Mouse (Mus musculus) neutrophil, adult 83 days (primary cell): ENCODE data around the gene Phf12. TPM values are rescaled to one million over a fixed set of nuclear protein-coding genes. Genes with fewer than 3 reads are reported as not detected.

ENCODE experiments used
- total RNA-seq, 2 experiments: library from RNA; stranded (reverse); gene quantifications; one replicate each; pipeline ENCODE4 v1.2.4; 2023

Phf12 gene
- 10 to 100 TPM; 80.1 to 87.9 TPM for total RNA-seq

DNA sequence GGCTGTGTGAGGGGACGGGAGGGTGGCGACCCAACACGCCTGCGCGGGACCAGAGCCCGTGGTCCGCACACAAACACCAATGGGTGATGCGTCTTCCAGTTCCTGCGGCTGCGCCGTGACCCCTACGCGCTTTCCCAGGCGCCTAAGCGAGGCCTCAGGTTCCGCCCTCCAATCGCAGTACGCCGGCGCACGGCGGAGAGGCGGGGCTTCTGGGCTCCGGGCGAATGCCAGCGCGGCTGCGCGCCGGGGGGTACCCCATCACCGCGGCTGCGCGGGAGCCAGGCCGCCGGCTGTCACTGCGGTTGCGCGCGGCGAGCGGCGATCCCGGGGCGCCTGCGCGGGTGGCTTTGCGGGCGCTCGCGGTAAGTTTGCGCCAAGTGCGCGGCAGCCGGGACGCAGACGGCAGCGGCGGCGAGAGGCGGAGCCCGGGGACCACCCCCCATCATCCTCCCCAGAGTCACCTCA lies at the start of gene Phf12:
Phf12 (plus strand) TSS at position 314 of the 465 bp plus-strand sequence.

DNA sequence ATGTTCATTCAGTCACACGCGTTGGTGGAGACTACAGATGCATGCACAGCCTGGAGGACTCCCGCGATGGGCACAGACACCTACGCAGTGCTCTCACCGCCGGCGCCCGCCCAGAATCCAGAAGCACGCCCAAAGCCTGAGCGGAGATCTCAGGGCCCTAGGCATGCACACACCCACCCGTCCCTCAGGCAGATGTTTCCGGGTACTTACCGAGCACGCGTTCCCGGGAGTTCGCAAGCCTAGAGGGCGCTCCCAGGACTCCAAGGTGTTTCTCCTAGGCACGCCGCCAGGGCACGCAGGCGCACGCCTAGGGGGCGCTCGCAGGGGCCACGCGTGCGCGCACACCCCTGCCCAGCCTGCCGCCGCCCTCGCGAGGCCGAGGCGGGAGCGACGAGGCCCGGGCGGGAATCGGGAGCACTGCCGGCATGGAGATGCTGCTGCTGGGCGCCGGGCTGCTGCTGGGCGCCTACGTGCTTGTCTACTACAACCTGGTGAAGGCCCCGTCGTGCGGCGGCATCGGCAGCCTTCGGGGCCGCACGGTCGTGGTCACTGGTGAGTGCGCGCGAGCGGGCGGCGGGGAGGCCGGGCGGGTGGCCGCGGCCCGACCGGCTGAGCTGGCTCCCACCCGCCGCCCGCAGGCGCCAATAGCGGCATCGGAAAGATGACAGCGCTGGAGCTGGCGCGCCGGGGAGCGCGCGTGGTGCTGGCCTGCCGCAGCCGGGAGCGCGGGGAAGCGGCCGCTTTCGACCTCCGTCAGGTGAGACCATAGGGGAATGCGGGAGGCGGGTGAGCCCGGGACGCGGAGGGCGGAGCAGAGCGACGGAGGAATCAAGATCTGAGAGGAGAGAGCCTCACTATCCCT lies 49.6 kb downstream of the Phf12 start, which contains the start of gene Dhrs13:
Dhrs13 (plus strand) TSS at position 334 of the 862 bp plus-strand sequence.

DNA sequence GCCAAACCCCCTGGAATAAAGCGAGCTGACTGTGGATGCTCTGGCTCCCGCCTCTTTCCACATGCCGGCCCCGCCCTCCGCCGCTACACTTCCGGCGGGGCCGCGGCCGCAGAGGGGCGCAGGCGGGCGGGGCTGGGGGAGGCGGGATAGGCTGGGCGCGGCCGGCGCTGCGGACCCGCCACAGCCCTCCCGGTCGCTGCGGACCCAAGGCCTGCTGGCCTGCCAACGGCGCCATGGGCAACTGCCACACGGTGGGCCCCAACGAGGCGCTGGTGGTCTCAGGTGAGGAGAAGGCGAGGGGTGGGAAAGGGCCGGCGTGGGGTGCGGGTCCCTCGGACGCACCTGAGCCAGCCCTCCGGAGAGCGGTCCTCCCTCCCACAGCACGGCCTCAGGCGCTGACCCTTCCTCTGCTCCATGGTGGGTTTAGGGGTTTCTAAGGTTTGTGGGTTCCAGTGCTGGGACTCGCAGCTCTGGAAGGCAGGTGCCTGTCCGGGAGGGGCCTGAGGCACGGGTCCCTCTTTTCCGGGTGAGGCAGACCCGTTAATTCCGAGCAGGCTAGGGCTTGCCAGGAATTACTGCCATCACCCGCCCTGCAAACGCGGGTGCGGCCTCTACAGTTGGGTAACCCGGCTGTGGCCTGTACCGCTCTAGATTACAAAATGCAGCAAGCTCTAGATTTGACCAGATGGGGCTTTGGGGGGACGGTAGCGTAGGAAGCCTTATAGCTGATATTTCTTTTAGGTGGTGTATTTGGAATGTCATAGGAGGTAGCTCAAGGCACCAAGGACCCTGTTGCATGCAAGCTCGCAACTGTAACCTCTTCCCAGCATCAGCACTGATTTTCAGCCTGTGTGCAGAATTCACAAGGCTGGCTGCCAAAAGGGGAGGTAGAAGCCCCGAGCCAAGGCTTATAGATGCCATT lies 55.5 kb downstream of the Phf12 start, which contains the start of gene Flot2:
Flot2 (plus strand) TSS at position 101 of the 922 bp plus-strand sequence.

Other genes with a start within 250 kb of the Phf12 start
- gene Myo18a, start 219.5 kb upstream of the Phf12 start, total RNA-seq = 10 to 100 TPM; 63.0 to 64.6 TPM
- gene Gm10277, start 195.0 kb upstream of the Phf12 start, total RNA-seq = not detected
- gene Pipox, start 88.7 kb upstream of the Phf12 start, total RNA-seq = not detected
- gene Sez6, start 52.0 kb upstream of the Phf12 start, total RNA-seq = not detected
- gene Dhrs13, start 49.5 kb downstream of the Phf12 start, total RNA-seq = 1 to 10 TPM; 3.0 to 3.5 TPM
- 100 to 1,000 TPM; 133 to 140 TPM for gene Flot2, start 55.2 kb downstream of the Phf12 start, total RNA-seq
- gene Eral1, start 97.6 kb downstream of the Phf12 start, total RNA-seq = 10 to 100 TPM; 15.4 to 16.7 TPM
- 10 to 100 TPM; 41.9 to 50.7 TPM for gene Fam222b, start 111.9 kb downstream of the Phf12 start, total RNA-seq
- 1 to 10 TPM; 6.3 to 8.1 TPM for gene Traf4, start 182.8 kb downstream of the Phf12 start, total RNA-seq
- gene Nek8, start 193.9 kb downstream of the Phf12 start, total RNA-seq = 1 to 10 TPM; 4.3 to 7.2 TPM
- 1 to 10 TPM; 6.0 to 7.4 TPM for gene Tlcd1, start 194.0 kb downstream of the Phf12 start, total RNA-seq
- gene Rpl23a, start 200.8 kb downstream of the Phf12 start, total RNA-seq = 1,000 to 10,000 TPM; 1,117 to 1,118 TPM
- gene Rab34, start 205.7 kb downstream of the Phf12 start, total RNA-seq = under 1 TPM in 1 of 2 experiments, not detected in 1; 0.46 TPM
- 1 to 10 TPM; 1.1 to 1.3 TPM for gene Proca1, start 210.6 kb downstream of the Phf12 start, total RNA-seq